Mouse (Mus musculus) liver, embryonic 14.5 days (tissue): Measurements from ENCODE around the gene Exosc5. TPM values are rescaled to one million over a fixed set of nuclear protein-coding genes. Genes with fewer than 3 reads are reported as not detected.

ENCODE experiments used
- ATAC-seq: fragments of 200-750 bp; cut with Nextera tagmentation; 2 replicates; pipeline ENCODE4 v1.8.0; 2017; ENCODE audit warnings: moderate number of reproducible peaks, mild to moderate bottlenecking, moderate library complexity; ENCODE audit not compliant: insufficient read depth
- DNase-seq, 3 experiments: peaks; one replicate each; pipeline ENCODE4 v3.0.0-alpha.2; 2012 to 2013; ENCODE audit warnings: low read depth in 3 of 3, low spot score in 3 of 3
- H3K27ac ChIP-seq: fragments of 300-500 bp; sonication (generic); 2 replicates; pipeline ENCODE4 v1.5.1; 2014; ENCODE audit warnings: moderate library complexity, mild to moderate bottlenecking, control low read depth, inconsistent platforms
- H3K27me3 ChIP-seq: fragments of 300-500 bp; sonication (generic); 2 replicates; pipeline ENCODE4 v1.6.1; 2014; ENCODE audit warnings: mild to moderate bottlenecking, low read length, moderate library complexity; ENCODE audit not compliant: control insufficient read depth, insufficient read depth
- H3K36me3 ChIP-seq: fragments of 300-500 bp; sonication (generic); replicated peaks from 2 replicates; pipeline ENCODE4 v1.6.1; 2014; ENCODE audit warnings: low read depth; ENCODE audit not compliant: control insufficient read depth, insufficient read depth
- H3K4me1 ChIP-seq, 2 experiments: fragments of 200-500 bp in 1 of 2; fragments of 300-500 bp in 1 of 2; sonication (generic) in 1 of 2; replicated peaks; 2 replicates each; pipeline ENCODE4 v1.6.1; 2012 to 2014; ENCODE audit warnings: antibody characterized with exemption in 1 of 2, inconsistent platforms in 1 of 2, low read length in 1 of 2; ENCODE audit not compliant: control insufficient read depth in 2 of 2, insufficient read depth in 2 of 2
- H3K4me2 ChIP-seq: fragments of 300-500 bp; sonication (generic); 2 replicates; pipeline ENCODE4 v1.6.1; 2014; ENCODE audit warnings: low read depth, mild to moderate bottlenecking, control low read depth, moderate library complexity
- H3K4me3 ChIP-seq, 2 experiments: fragments of 200-500 bp in 1 of 2; fragments of 300-500 bp in 1 of 2; sonication (generic) in 1 of 2; 2 replicates each; pipeline ENCODE4 v1.5.1; 2012 to 2014; ENCODE audit warnings: low read depth in 2 of 2, low read length in 2 of 2, mild to moderate bottlenecking in 2 of 2, control low read depth in 1 of 2, inconsistent platforms in 1 of 2, moderate library complexity in 1 of 2; ENCODE audit not compliant: insufficient read depth in 1 of 2
- H3K9ac ChIP-seq: fragments of 300-500 bp; sonication (generic); replicated peaks from 2 replicates; pipeline ENCODE4 v1.6.1; 2014; ENCODE audit warnings: mild to moderate bottlenecking, control low read depth, moderate library complexity
- H3K9me3 ChIP-seq: fragments of 300-500 bp; sonication (generic); 2 replicates; pipeline ENCODE4 v1.6.1; 2016; ENCODE audit warnings: low read length, mixed read lengths; ENCODE audit not compliant: control insufficient read depth
- CTCF ChIP-seq: IDR thresholded peaks from 2 replicates; pipeline ENCODE4 v1.5.1; 2016; ENCODE audit warnings: antibody characterized with exemption, low read depth, control low read depth
- EP300 ChIP-seq: IDR thresholded peaks from 2 replicates; pipeline ENCODE4 v1.6.1; 2016; ENCODE audit warnings: antibody characterized with exemption, low read depth
- WGBS: fragments of 180-500 bp; shearing (Covaris S2); extraction: QIAGEN DNeasy Blood & Tissue Kit; methylation state at CpG from one replicate; pipeline ENCODE4 v1.1.7; 2014; ENCODE audit not compliant: insufficient replicate concordance; 5-methylcytosine and 5-hydroxymethylcytosine counted together
- polyA plus RNA-seq, 2 experiments: library from polyadenylated mRNA; depleted of rRNA in 1 of 2; stranded (reverse) in 1 of 2; unstranded in 1 of 2; fragments of >200 nt; fragmentation: Nextera tagmentation in 1 of 2; extraction: Ambion mirVana in 1 of 2; gene quantifications; 2 replicates each; pipeline versions ENCODE4 v1.2.1 to v1.2.3; 2012 to 2014

Gene Exosc5
- polyA plus RNA-seq, 2 experiments: 33.7 to 48.1 TPM

- ATAC-seq: no peak
- Histone ChIP-seq H3K9me3 (no peaks in the 10 kb centered on the region), H3K9ac (peak overlapping the region; percentile 76; the same call in 1 of the 2 replicates), H3K36me3 (peaks cover 55% of the 10 kb centered on the region), H3K27ac (peak overlapping the region; percentile 48), H3K4me1 (peaks cover 11 to 20% of the 10 kb centered on the region in 2 experiments), H3K4me2 (peak overlapping the region; percentile 86), H3K27me3 (no peaks in the 10 kb centered on the region), H3K4me3 (peak overlapping the region in 1 of 2 experiments; percentile 76; a peak in 1 of 4 replicates)
- DNase-seq: peak; percentile 43 to 53 (median 50)
- 47% methylated on average over 10 of the region's 10 CpGs for WGBS
- TF ChIP-seq CTCF (peak; percentile 97), EP300 (no peak)
Measured at GRCm38 (mm10) chr7:25719761-25720610, 61.0 kb downstream of the Exosc5 start.

- TF ChIP-seq EP300: no peak
- TF ChIP-seq CTCF: no peak
- no peak overlapping the region for H3K4me2 ChIP-seq
- no peak overlapping the region for H3K9ac ChIP-seq
- 83% methylated on average over 5 of the region's 5 CpGs for WGBS
- H3K27me3 ChIP-seq: no peaks in the 10 kb centered on the region
- peaks cover 55% of the 10 kb centered on the region for H3K36me3 ChIP-seq
- no peak for ATAC-seq
- H3K4me3 ChIP-seq: no peak overlapping the region
- H3K27ac ChIP-seq: no peak overlapping the region
- H3K9me3 ChIP-seq: no peaks in the 10 kb centered on the region
- DNase-seq: no peak
- H3K4me1 ChIP-seq: peaks cover 11 to 20% of the 10 kb centered on the region in 2 experiments
Measured at GRCm38 (mm10) chr7:25720760-25721159, 61.8 kb downstream of the Exosc5 start.

Other genes starting within 250 kb of the Exosc5 start
- gene Cxcl17, start 246.3 kb upstream of the Exosc5 start, polyA plus RNA-seq (2012; rRNA removed): not detected in 2 replicates
- gene Cxcl17, start 246.3 kb upstream of the Exosc5 start, polyA plus RNA-seq (2014; fragmentation: Nextera tagmentation; extraction: Ambion mirVana): not detected in 2 replicates
- 2.8 and 3.0 TPM in 2 replicates for gene Ceacam1, start 181.6 kb upstream of the Exosc5 start, polyA plus RNA-seq (2012; rRNA removed)
- 3.8 and 4.3 TPM in 2 replicates for gene Ceacam1, start 181.6 kb upstream of the Exosc5 start, polyA plus RNA-seq (2014; fragmentation: Nextera tagmentation; extraction: Ambion mirVana)
- gene Ceacam2, start 119.3 kb upstream of the Exosc5 start, polyA plus RNA-seq (2012; rRNA removed): 0.02 and 0.03 TPM in 2 replicates
- gene Ceacam2, start 119.3 kb upstream of the Exosc5 start, polyA plus RNA-seq (2014; fragmentation: Nextera tagmentation; extraction: Ambion mirVana): 0.15 TPM in 1 of 2 replicates, not detected in the other
- 0.40 and 0.52 TPM in 2 replicates for gene Erich4, start 43.3 kb upstream of the Exosc5 start, polyA plus RNA-seq (2012; rRNA removed)
- gene Erich4, start 43.3 kb upstream of the Exosc5 start, polyA plus RNA-seq (2014; fragmentation: Nextera tagmentation; extraction: Ambion mirVana): 0.47 and 0.51 TPM in 2 replicates
- gene Dmac2, start 39.8 kb upstream of the Exosc5 start, polyA plus RNA-seq (2012; rRNA removed): 8.1 and 9.6 TPM in 2 replicates
- 6.9 and 7.4 TPM in 2 replicates for gene Dmac2, start 39.8 kb upstream of the Exosc5 start, polyA plus RNA-seq (2014; fragmentation: Nextera tagmentation; extraction: Ambion mirVana)
- 1.6 TPM in 2 replicates for gene B3gnt8, start 32.5 kb upstream of the Exosc5 start, polyA plus RNA-seq (2012; rRNA removed)
- 0.72 and 0.81 TPM in 2 replicates for gene B3gnt8, start 32.5 kb upstream of the Exosc5 start, polyA plus RNA-seq (2014; fragmentation: Nextera tagmentation; extraction: Ambion mirVana)
- 20.1 and 22.0 TPM in 2 replicates for gene Bckdha, start 183 bp upstream of the Exosc5 start, polyA plus RNA-seq (2012; rRNA removed)
- 17.3 and 21.0 TPM in 2 replicates for gene Bckdha, start 183 bp upstream of the Exosc5 start, polyA plus RNA-seq (2014; fragmentation: Nextera tagmentation; extraction: Ambion mirVana)
- 0.22 and 0.32 TPM in 2 replicates for gene Tmem91, start 16.0 kb downstream of the Exosc5 start, polyA plus RNA-seq (2012; rRNA removed)
- gene Tmem91, start 16.0 kb downstream of the Exosc5 start, polyA plus RNA-seq (2014; fragmentation: Nextera tagmentation; extraction: Ambion mirVana): 0.39 and 0.51 TPM in 2 replicates
- 21.9 and 28.2 TPM in 2 replicates for gene B9d2, start 21.6 kb downstream of the Exosc5 start, polyA plus RNA-seq (2012; rRNA removed)
- gene B9d2, start 21.6 kb downstream of the Exosc5 start, polyA plus RNA-seq (2014; fragmentation: Nextera tagmentation; extraction: Ambion mirVana): 18.8 and 20.4 TPM in 2 replicates
- 16.6 and 18.5 TPM in 2 replicates for gene Tgfb1, start 27.8 kb downstream of the Exosc5 start, polyA plus RNA-seq (2012; rRNA removed)
- 3.9 and 4.3 TPM in 2 replicates for gene Tgfb1, start 27.8 kb downstream of the Exosc5 start, polyA plus RNA-seq (2014; fragmentation: Nextera tagmentation; extraction: Ambion mirVana)
- 17.1 and 19.5 TPM in 2 replicates for gene Ccdc97, start 59.9 kb downstream of the Exosc5 start, polyA plus RNA-seq (2012; rRNA removed)
- gene Ccdc97, start 59.9 kb downstream of the Exosc5 start, polyA plus RNA-seq (2014; fragmentation: Nextera tagmentation; extraction: Ambion mirVana): 11.3 and 13.2 TPM in 2 replicates
- gene Hnrnpul1, start 95.6 kb downstream of the Exosc5 start, polyA plus RNA-seq (2012; rRNA removed): 22.8 and 26.5 TPM in 2 replicates
- gene Hnrnpul1, start 95.6 kb downstream of the Exosc5 start, polyA plus RNA-seq (2014; fragmentation: Nextera tagmentation; extraction: Ambion mirVana): 36.5 and 39.1 TPM in 2 replicates
- 5.3 and 5.8 TPM in 2 replicates for gene Axl, start 129.5 kb downstream of the Exosc5 start, polyA plus RNA-seq (2012; rRNA removed)
- gene Axl, start 129.5 kb downstream of the Exosc5 start, polyA plus RNA-seq (2014; fragmentation: Nextera tagmentation; extraction: Ambion mirVana): 11.8 and 12.7 TPM in 2 replicates
- 0.22 and 0.49 TPM in 2 replicates for gene Cyp2s1, start 157.7 kb downstream of the Exosc5 start, polyA plus RNA-seq (2012; rRNA removed)
- gene Cyp2s1, start 157.7 kb downstream of the Exosc5 start, polyA plus RNA-seq (2014; fragmentation: Nextera tagmentation; extraction: Ambion mirVana): 0.25 and 0.52 TPM in 2 replicates
- 0.05 and 0.07 TPM in 2 replicates for gene Cyp2b10, start 238.5 kb downstream of the Exosc5 start, polyA plus RNA-seq (2012; rRNA removed)
- gene Cyp2b10, start 238.5 kb downstream of the Exosc5 start, polyA plus RNA-seq (2014; fragmentation: Nextera tagmentation; extraction: Ambion mirVana): 0.10 TPM in 1 of 2 replicates, not detected in the other